Mouse (Mus musculus): ENCODE measurements around the gene Sec14l1. TPM values are rescaled to one million over a fixed set of nuclear protein-coding genes. Genes with fewer than 3 reads are reported as not detected.

Gene Sec14l1
- total and polyA plus RNA-seq, 3 experiments: 42.0 to 55.9 TPM; not detected in 1

DNA sequence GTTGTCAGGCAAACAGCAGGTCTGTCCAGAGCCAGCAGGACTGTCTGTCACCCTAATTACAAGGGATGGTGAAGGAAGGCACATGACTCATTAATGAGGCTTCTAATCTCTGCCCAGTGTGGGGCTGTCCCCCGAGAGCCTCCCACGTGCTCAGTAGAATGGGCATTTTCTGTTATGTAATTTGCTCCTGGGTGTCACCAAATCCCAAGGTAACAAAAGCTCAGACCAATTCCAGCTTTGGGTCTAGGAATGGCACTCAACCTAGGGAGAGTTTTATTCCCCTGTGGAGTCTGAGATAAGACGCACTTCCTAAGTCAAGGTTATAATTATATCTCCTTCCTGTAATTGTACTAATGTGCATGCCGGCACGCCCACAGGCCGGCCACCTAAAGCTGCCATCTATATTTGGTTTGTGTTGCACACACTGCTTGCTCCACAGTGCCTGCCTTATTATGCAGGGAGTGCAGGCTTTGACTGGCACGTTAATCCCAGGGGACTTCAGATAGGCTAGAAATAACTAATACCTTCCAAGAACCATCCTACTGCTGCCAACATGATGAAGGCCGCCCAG is 13.5 kb upstream of the Sec14l1 start:
- Histone ChIP-seq H3K9ac (ENCODE audit: control insufficient read depth, low read depth, low read length, poor library complexity, severe bottlenecking) (peak overlapping the region; percentile 15; the same call in 1 of the 2 replicates), H3K36me3 (ENCODE audit: control insufficient read depth in 1 of 2, insufficient read depth in 2 of 2, low read length in 2 of 2) (peaks cover 0 to 9% of the 10 kb centered on the region in 2 experiments; a peak in 2 of 4 replicates), H3K4me1 (ENCODE audit: control insufficient read depth in 1 of 2, insufficient read depth in 2 of 2, low read length in 2 of 2) (peaks cover 6 to 12% of the 10 kb centered on the region in 2 experiments), H3K9me3 (replicated peaks; ENCODE audit: insufficient read depth, low read length) (no peaks in the 10 kb centered on the region), H3K4me3 (ENCODE audit: control insufficient read depth in 1 of 2, insufficient read depth in 1 of 2, low read depth in 2 of 2, low read length in 2 of 2) (no peak overlapping the region), H3K27me3 (ENCODE audit: control insufficient read depth in 1 of 2, insufficient read depth in 2 of 2, low read length in 2 of 2) (no peaks in the 10 kb centered on the region), H3K27ac (ENCODE audit: control insufficient read depth, low read depth, low read length) (no peak overlapping the region), H3K79me2 (ENCODE audit: control insufficient read depth, insufficient read depth, low read length, poor library complexity) (no peaks in the 10 kb centered on the region)
- peak; percentile 52 for DNase-seq (ENCODE audit: low read depth, low spot score)
- TF ChIP-seq JUND (IDR thresholded peaks at IDR 0.05; ENCODE audit: low read depth, low read length) (no peak), GABPA (IDR thresholded peaks at IDR 0.05; ENCODE audit: low read depth, low read length) (no peak), MAZ (IDR thresholded peaks at IDR 0.05; ENCODE audit: low read depth, low read length) (no peak), CHD2 (IDR thresholded peaks at IDR 0.05; ENCODE audit: low read length) (no peak), ZC3H11A (IDR thresholded peaks at IDR 0.05; ENCODE audit: low read depth, low read length) (no peak), CHD1 (IDR thresholded peaks at IDR 0.05; ENCODE audit: low read depth, low read length) (no peak), KAT2A (conservative IDR thresholded peaks at IDR 0.05; ENCODE audit: low read depth, low read length) (no peak), ELF1 (IDR thresholded peaks at IDR 0.05; ENCODE audit: low read depth, low read length) (no peak), ZKSCAN1 (IDR thresholded peaks at IDR 0.05; ENCODE audit: low read depth, low read length) (no peak), MAFK (IDR thresholded peaks at IDR 0.05; ENCODE audit: borderline replicate concordance, low read depth, low read length) (no peak), E2F4 (IDR thresholded peaks at IDR 0.05; ENCODE audit: borderline replicate concordance, low read depth, low read length) (no peak), HCFC1 (IDR thresholded peaks at IDR 0.05; ENCODE audit: low read depth, low read length) (0 out of 2 replicates have a peak, but pooled peaks have one; percentile 31), NRF1 (IDR thresholded peaks at IDR 0.05; ENCODE audit: insufficient read depth, low read depth, low read length, poor library complexity, severe bottlenecking) (no peak), ETS1 (IDR thresholded peaks at IDR 0.05; ENCODE audit: low read depth, low read length) (peak; percentile 44; the same call in 1 of the 2 replicates), UBTF (IDR thresholded peaks at IDR 0.05; ENCODE audit: borderline replicate concordance, insufficient read depth, low read depth, low read length) (no peak), MYB (IDR thresholded peaks at IDR 0.05; ENCODE audit: low read depth, low read length) (no peak), USF1 (IDR thresholded peaks at IDR 0.05; ENCODE audit: low read depth, low read length) (peak; percentile 65), RAD21 (IDR thresholded peaks at IDR 0.05; ENCODE audit: low read depth, low read length) (no peak), RCOR1 (IDR thresholded peaks at IDR 0.05; ENCODE audit: low read depth, low read length) (no peak), TAL1 (IDR thresholded peaks at IDR 0.05; ENCODE audit: low read length) (no peak), CTCF (IDR thresholded peaks at IDR 0.05 in 2 of 3, conservative IDR thresholded peaks at IDR 0.05 in 1 of 3; ENCODE audit: control insufficient read depth in 1 of 3, insufficient read depth in 1 of 3, low read depth in 2 of 3, low read length in 3 of 3, poor library complexity in 1 of 3, severe bottlenecking in 1 of 3) (no peak), MAX (IDR thresholded peaks at IDR 0.05; ENCODE audit: low read length) (peak; percentile 88), MXI1 (IDR thresholded peaks at IDR 0.05; ENCODE audit: low read depth, low read length) (peak; percentile 83), NELFE (IDR thresholded peaks at IDR 0.05; ENCODE audit: low read depth, low read length) (no peak), ZNF384 (IDR thresholded peaks at IDR 0.05; ENCODE audit: low read depth, low read length) (no peak), ZMIZ1 (IDR thresholded peaks at IDR 0.05; ENCODE audit: low read depth, low read length) (no peak), POLR2AphosphoS5 (IDR thresholded peaks at IDR 0.05; ENCODE audit: borderline replicate concordance, low read depth, low read length) (no peak), SIN3A (IDR thresholded peaks at IDR 0.05; ENCODE audit: low read length) (no peak), SMC3 (IDR thresholded peaks at IDR 0.05; ENCODE audit: low read depth, low read length) (no peak), TCF12 (IDR thresholded peaks at IDR 0.05; ENCODE audit: low read depth, low read length) (no peak), GATA1 (IDR thresholded peaks at IDR 0.05; ENCODE audit: low read depth, low read length) (no peak; the same call in 1 of the 2 replicates), POLR2AphosphoS2 (IDR thresholded peaks at IDR 0.05; ENCODE audit: low read length) (no peak), EP300 (IDR thresholded peaks at IDR 0.05; ENCODE audit: low read depth in 1 of 2, low read length in 2 of 2) (peak in 1 of 2 experiments; percentile 34; a peak in 1 of 4 replicates), TBP (IDR thresholded peaks at IDR 0.05; ENCODE audit: low read depth, low read length) (no peak), MEF2A (IDR thresholded peaks at IDR 0.05; ENCODE audit: extremely low read depth, insufficient replicate concordance, low read depth, low read length, poor library complexity, severe bottlenecking) (no peak), POLR2A (IDR thresholded peaks at IDR 0.05; ENCODE audit: control insufficient read depth in 1 of 2, insufficient read depth in 1 of 2, low read depth in 1 of 2, low read length in 2 of 2, poor library complexity in 1 of 2) (no peak), BHLHE40 (IDR thresholded peaks at IDR 0.05; ENCODE audit: borderline replicate concordance, low read depth, low read length) (peak; percentile 58; the same call in 1 of the 2 replicates), MYC (IDR thresholded peaks at IDR 0.05; ENCODE audit: low read depth, low read length) (peak; percentile 89)

All from MEL (cell line).